Mouse (Mus musculus) cerebellum, adult 2 months (tissue): ENCODE results near the gene A830018L16Rik.

Source experiments
- CTCF ChIP-seq: fragments of 200-500 bp; IDR thresholded peaks from 2 replicates; pipeline ENCODE4 v1.5.1; 2011; ENCODE audit warnings: low read depth, mild to moderate bottlenecking, control low read depth, low read length, moderate library complexity, borderline replicate concordance; ENCODE audit not compliant: insufficient read depth
- POLR2A ChIP-seq: fragments of 200-500 bp; IDR thresholded peaks from 2 replicates; pipeline ENCODE4 v1.6.1; 2011; ENCODE audit warnings: low read length, control low read depth, borderline replicate concordance; ENCODE audit not compliant: insufficient read depth

DNA sequence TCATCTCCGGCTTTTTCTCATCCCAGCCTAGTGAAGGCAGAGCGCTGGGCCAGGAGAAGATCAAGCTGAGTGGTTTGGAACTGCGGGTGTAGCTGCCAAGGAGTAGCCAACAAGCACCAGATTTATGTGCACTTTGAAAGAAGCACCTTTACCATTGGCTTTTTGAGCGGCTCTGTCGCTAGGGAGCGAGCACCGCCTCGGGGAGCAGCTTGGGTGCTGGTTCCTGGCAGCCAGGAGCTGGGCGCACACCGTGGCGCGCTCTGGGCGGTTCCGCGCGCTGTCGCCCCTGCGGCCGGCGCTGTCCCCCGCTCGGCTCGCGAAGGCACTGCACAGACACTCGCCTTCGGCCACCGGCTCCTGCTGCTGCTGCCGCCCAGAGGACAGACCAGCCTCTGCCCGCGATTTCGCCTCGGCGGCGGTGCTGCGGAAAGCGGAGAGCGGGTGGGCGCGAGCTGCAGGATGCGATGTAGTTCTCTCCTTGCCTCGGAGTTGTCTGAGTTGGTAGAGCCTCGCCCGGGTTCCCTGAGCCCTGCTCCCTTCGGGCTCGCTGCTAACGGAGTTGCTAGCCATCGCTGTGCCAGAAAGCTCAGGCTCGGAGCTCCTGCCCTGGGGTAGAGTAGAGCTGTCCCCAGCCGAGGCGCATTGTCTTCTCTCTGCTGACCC, at the start of gene A830018L16Rik:
- TF ChIP-seq POLR2A (no peak), CTCF (peak; percentile 49)
